Mouse (Mus musculus): ENCODE results near the gene Fam122c.

The Fam122c gene

GRCm38 (mm10) chrX:53370366-53370740 is 97.1 kb downstream of the Fam122c start, which contains the start of gene Mospd1:
TSS of gene Mospd1 (minus strand) at chrX:53370502.
- peak; percentile 81 for DNase-seq (ENCODE audit: low read depth, low spot score)
